Mouse (Mus musculus): ENCODE measurements around the gene Kat2a. TPM values are rescaled to one million over a fixed set of nuclear protein-coding genes. Genes with fewer than 3 reads are reported as not detected.
A peak's percentile ranks its signal among the peaks of the same experiment; 100 is the strongest.

Gene Kat2a
- polyA plus RNA-seq, 1 experiment, result not detected

GRCm38 (mm10) chr11:100728601-100729000, 16.3 kb upstream of the Kat2a start:
- H3K4me1 ChIP-seq (ENCODE audit: control insufficient read depth, insufficient read depth, low read length), result peaks cover 6% of the 10 kb centered on the region
- TF ChIP-seq POLR2A (IDR thresholded peaks at IDR 0.05; ENCODE audit: insufficient read depth, low read depth, low read length) (no peak), CTCF (IDR thresholded peaks at IDR 0.05; ENCODE audit: insufficient read depth, low read depth, low read length) (no peak)
- no peak overlapping the region for H3K27ac ChIP-seq (ENCODE audit: insufficient read depth, low read depth, low read length)
- 77% methylated on average over 6 of the region's 6 CpGs for WGBS
- H3K4me3 ChIP-seq (ENCODE audit: insufficient read depth, low read depth, low read length), result no peak overlapping the region

- WGBS, result 92% methylated on average over 3 of the region's 3 CpGs
- peaks cover 10% of the 10 kb centered on the region for H3K4me1 ChIP-seq (ENCODE audit: control insufficient read depth, insufficient read depth, low read length)
- TF ChIP-seq POLR2A (IDR thresholded peaks at IDR 0.05; ENCODE audit: insufficient read depth, low read depth, low read length) (no peak), CTCF (IDR thresholded peaks at IDR 0.05; ENCODE audit: insufficient read depth, low read depth, low read length) (no peak)
Measured at GRCm38 (mm10) chr11:100727201-100727600, 14.9 kb upstream of the Kat2a start.

GRCm38 (mm10) chr11:100724919-100725512, 12.8 kb upstream of the Kat2a start:
- Histone ChIP-seq H3K4me3 (ENCODE audit: insufficient read depth, low read depth, low read length) (no peak overlapping the region), H3K27ac (ENCODE audit: insufficient read depth, low read depth, low read length) (peak overlapping the region; percentile 7; the same call in 1 of the 2 replicates), H3K4me1 (ENCODE audit: control insufficient read depth, insufficient read depth, low read length) (peaks cover 23% of the 10 kb centered on the region)
- 63% methylated on average over 5 of the region's 5 CpGs for WGBS
- TF ChIP-seq POLR2A (IDR thresholded peaks at IDR 0.05; ENCODE audit: insufficient read depth, low read depth, low read length), result no peak
- TF ChIP-seq CTCF (IDR thresholded peaks at IDR 0.05; ENCODE audit: insufficient read depth, low read depth, low read length), result no peak

More at GRCm38 (mm10) chr11:100727201-100727600, 14.9 kb upstream of the Kat2a start:
- H3K27ac ChIP-seq (ENCODE audit: insufficient read depth, low read depth, low read length), result no peak overlapping the region
- H3K4me3 ChIP-seq (ENCODE audit: insufficient read depth, low read depth, low read length), result no peak overlapping the region

- WGBS, result 52% methylated on average over 2 of the region's 2 CpGs
- TF ChIP-seq CTCF (IDR thresholded peaks at IDR 0.05; ENCODE audit: insufficient read depth, low read depth, low read length) (no peak), POLR2A (IDR thresholded peaks at IDR 0.05; ENCODE audit: insufficient read depth, low read depth, low read length) (no peak)
- peak overlapping the region; percentile 8; the same call in 1 of the 2 replicates for H3K27ac ChIP-seq (ENCODE audit: insufficient read depth, low read depth, low read length)
Measured at GRCm38 (mm10) chr11:100722493-100723028, 10.3 kb upstream of the Kat2a start.

GRCm38 (mm10) chr11:100721776-100722492, 9.7 kb upstream of the Kat2a start:
- TF ChIP-seq POLR2A (IDR thresholded peaks at IDR 0.05; ENCODE audit: insufficient read depth, low read depth, low read length), result no peak
- no peak for TF ChIP-seq CTCF (IDR thresholded peaks at IDR 0.05; ENCODE audit: insufficient read depth, low read depth, low read length)
- peak overlapping the region; percentile 22; the same call in 1 of the 2 replicates for H3K27ac ChIP-seq (ENCODE audit: insufficient read depth, low read depth, low read length)
- 56% methylated on average over 8 of the region's 8 CpGs for WGBS
- H3K4me1 ChIP-seq (ENCODE audit: control insufficient read depth, insufficient read depth, low read length), result peaks cover 39% of the 10 kb centered on the region
- no peak overlapping the region for H3K4me3 ChIP-seq (ENCODE audit: insufficient read depth, low read depth, low read length)

More at GRCm38 (mm10) chr11:100722493-100723028, 10.3 kb upstream of the Kat2a start:
- H3K4me3 ChIP-seq (ENCODE audit: insufficient read depth, low read depth, low read length), result no peak overlapping the region
- H3K4me1 ChIP-seq (ENCODE audit: control insufficient read depth, insufficient read depth, low read length), result peaks cover 39% of the 10 kb centered on the region

GRCm38 (mm10) chr11:100721254-100721653, 9.0 kb upstream of the Kat2a start:
- Histone ChIP-seq H3K4me3 (ENCODE audit: insufficient read depth, low read depth, low read length) (no peak overlapping the region), H3K4me1 (ENCODE audit: control insufficient read depth, insufficient read depth, low read length) (peaks cover 39% of the 10 kb centered on the region), H3K27ac (ENCODE audit: insufficient read depth, low read depth, low read length) (peak overlapping the region; percentile 22)
- TF ChIP-seq CTCF (IDR thresholded peaks at IDR 0.05; ENCODE audit: insufficient read depth, low read depth, low read length) (no peak), POLR2A (IDR thresholded peaks at IDR 0.05; ENCODE audit: insufficient read depth, low read depth, low read length) (no peak)
- WGBS, result 16% methylated on average over 4 of the region's 4 CpGs

- H3K4me1 ChIP-seq (ENCODE audit: control insufficient read depth, insufficient read depth, low read length), result peaks cover 40% of the 10 kb centered on the region
- TF ChIP-seq POLR2A (IDR thresholded peaks at IDR 0.05; ENCODE audit: insufficient read depth, low read depth, low read length) (no peak), CTCF (IDR thresholded peaks at IDR 0.05; ENCODE audit: insufficient read depth, low read depth, low read length) (no peak)
- no peak overlapping the region for H3K4me3 ChIP-seq (ENCODE audit: insufficient read depth, low read depth, low read length)
- 30% methylated on average over 5 of the region's 5 CpGs for WGBS
- peak overlapping the region; percentile 22 for H3K27ac ChIP-seq (ENCODE audit: insufficient read depth, low read depth, low read length)
Measured at GRCm38 (mm10) chr11:100720345-100720744, 8.1 kb upstream of the Kat2a start.

GRCm38 (mm10) chr11:100719893-100720292, 7.6 kb upstream of the Kat2a start:
- H3K4me3 ChIP-seq (ENCODE audit: insufficient read depth, low read depth, low read length), result no peak overlapping the region
- 76% methylated on average over 11 of the region's 11 CpGs for WGBS
- H3K27ac ChIP-seq (ENCODE audit: insufficient read depth, low read depth, low read length), result peak overlapping the region; percentile 22
- TF ChIP-seq CTCF (IDR thresholded peaks at IDR 0.05; ENCODE audit: insufficient read depth, low read depth, low read length), result no peak
- H3K4me1 ChIP-seq (ENCODE audit: control insufficient read depth, insufficient read depth, low read length), result peaks cover 42% of the 10 kb centered on the region

- no peak overlapping the region for H3K4me3 ChIP-seq (ENCODE audit: insufficient read depth, low read depth, low read length)
- WGBS, result 27% methylated on average over 3 of the region's 3 CpGs
- H3K27ac ChIP-seq (ENCODE audit: insufficient read depth, low read depth, low read length), result peak overlapping the region; percentile 22; the same call in 1 of the 2 replicates
- no peak for TF ChIP-seq POLR2A (IDR thresholded peaks at IDR 0.05; ENCODE audit: insufficient read depth, low read depth, low read length)
- no peak for TF ChIP-seq CTCF (IDR thresholded peaks at IDR 0.05; ENCODE audit: insufficient read depth, low read depth, low read length)
- peaks cover 46% of the 10 kb centered on the region for H3K4me1 ChIP-seq (ENCODE audit: control insufficient read depth, insufficient read depth, low read length)
Measured at GRCm38 (mm10) chr11:100719312-100719711, 7.0 kb upstream of the Kat2a start.

Measured in olfactory bulb, adult 2 months (tissue).